Mouse (Mus musculus): Measurements from ENCODE around the gene Adamts4. TPM values are rescaled to one million over a fixed set of nuclear protein-coding genes. Genes with fewer than 3 reads are reported as not detected.

Gene Adamts4
- total RNA-seq (2023) = not detected

GRCm38 (mm10) chr1:171249913-171250600 lies at the start of gene Adamts4:
Gene Adamts4, plus strand, starts transcription at chr1:171250421.

GRCm38 (mm10) chr1:171213801-171214496 lies 36.3 kb upstream of the Adamts4 start, which contains the start of gene Nr1i3:
Gene Nr1i3, plus strand, starts transcription at chr1:171213970.

DNA sequence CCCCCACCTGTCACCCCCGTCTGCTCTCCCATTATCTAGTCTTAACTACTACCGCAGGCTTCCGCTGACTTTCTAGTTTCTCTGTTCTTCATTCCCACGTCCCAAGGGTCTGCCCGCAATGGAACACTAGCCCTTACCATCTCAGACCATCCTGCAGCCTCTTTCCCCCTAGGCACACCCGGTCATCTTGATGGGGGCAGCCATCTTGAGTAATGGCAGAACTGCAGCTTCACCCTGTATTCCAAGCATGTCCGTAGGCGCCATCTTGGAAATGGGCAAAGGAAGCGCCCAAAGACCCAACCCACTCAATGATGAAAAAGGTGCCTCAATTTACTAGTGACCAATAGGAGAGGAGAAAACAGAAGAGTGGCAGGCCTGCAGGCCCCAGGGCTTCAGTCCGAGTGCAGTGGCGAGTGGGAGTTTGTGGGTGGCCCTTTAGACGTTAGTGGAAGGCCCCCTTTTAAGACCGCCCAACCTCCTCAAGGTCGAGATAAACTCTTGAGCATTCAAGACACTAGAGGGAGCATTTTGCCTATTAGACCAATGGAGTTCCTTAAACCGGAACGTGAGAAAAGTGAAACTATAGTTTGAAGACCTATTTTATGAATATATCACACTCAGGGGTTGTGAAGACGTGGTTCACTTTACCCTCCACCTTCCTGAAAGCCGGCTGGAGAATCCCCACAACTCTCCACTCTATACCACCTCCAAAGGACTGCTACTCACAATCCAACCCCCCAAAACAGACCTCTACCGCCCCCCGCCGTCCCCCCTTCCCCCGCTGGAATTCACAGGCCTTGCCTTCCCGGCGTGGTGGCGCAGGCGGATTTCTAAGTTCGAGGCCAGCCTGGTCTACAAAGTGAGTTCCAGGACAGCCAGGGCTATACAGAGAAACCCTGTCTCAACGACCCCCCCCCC lies 27.7 kb upstream of the Adamts4 start, which contains the start of gene Tomm40l:
Gene Tomm40l (minus strand): TSS at position 277 of the 918 bp plus-strand sequence.

GRCm38 (mm10) chr1:171224857-171225256 lies 25.4 kb upstream of the Adamts4 start, which contains the start of gene Apoa2:
Gene Apoa2, plus strand, starts transcription at chr1:171225054.

DNA sequence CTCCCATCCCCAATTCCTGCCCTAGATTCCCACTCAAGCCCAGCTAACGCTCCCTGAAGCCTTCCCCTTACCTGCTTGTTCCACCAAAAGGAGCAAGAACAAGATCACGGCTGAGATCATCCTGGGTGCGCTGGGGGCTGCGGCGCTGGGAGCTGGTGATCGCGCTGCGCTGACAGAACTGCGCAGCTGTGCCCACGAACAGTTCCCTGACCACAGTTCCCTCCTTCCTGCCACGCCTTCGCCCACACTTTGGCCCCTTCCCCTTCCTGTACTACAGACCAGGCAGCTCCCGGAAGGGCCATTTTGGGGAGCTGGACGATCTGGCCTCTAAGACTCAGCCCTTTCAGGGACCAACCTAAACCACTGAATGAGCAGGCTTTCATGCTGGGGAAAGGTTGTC lies 16.1 kb upstream of the Adamts4 start, which contains the start of gene Fcer1g:
Gene Fcer1g (minus strand): TSS at position 240 of the 400 bp plus-strand sequence.

GRCm38 (mm10) chr1:171250680-171251593 lies 716 bp downstream of the Adamts4 start, which contains the start of gene Ndufs2:
Gene Ndufs2, minus strand, starts transcription at chr1:171251388.

GRCm38 (mm10) chr1:171269848-171270572 lies 19.8 kb downstream of the Adamts4 start, which contains the start of gene B4galt3:
Gene B4galt3, plus strand, starts transcription at chr1:171270328.

DNA sequence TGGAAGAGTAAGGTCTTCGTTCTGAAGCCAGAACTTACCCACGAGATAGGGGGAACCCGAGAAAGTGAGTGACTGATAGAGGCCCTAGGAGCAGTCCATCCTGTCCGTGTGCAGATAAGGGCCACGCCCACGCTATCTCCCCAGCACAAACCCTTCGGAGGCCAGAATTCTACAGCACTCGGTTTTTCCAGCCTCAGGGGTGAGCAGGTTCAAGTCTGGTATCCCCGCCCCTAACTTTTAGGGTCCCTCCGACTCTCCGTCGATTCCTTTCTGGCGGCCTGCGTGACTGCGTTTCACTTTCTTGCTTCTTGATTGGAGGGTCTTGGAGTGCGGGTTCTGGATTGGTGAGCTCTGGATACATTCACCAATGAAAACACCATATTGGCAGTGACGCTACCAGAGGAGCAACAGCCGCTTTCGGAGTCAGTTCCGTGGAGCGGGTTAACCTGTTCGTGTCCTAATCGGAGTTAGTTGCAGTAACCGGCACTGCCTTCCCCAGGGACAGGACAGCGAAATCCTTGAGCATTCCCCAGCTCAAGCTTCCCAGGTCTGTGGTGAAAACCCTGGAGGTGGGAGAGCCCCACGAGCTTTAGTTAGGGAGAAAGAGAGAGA lies 30.8 kb downstream of the Adamts4 start, which contains the start of gene Ppox:
Gene Ppox (minus strand): TSS at position 271 of the 612 bp plus-strand sequence.

DNA sequence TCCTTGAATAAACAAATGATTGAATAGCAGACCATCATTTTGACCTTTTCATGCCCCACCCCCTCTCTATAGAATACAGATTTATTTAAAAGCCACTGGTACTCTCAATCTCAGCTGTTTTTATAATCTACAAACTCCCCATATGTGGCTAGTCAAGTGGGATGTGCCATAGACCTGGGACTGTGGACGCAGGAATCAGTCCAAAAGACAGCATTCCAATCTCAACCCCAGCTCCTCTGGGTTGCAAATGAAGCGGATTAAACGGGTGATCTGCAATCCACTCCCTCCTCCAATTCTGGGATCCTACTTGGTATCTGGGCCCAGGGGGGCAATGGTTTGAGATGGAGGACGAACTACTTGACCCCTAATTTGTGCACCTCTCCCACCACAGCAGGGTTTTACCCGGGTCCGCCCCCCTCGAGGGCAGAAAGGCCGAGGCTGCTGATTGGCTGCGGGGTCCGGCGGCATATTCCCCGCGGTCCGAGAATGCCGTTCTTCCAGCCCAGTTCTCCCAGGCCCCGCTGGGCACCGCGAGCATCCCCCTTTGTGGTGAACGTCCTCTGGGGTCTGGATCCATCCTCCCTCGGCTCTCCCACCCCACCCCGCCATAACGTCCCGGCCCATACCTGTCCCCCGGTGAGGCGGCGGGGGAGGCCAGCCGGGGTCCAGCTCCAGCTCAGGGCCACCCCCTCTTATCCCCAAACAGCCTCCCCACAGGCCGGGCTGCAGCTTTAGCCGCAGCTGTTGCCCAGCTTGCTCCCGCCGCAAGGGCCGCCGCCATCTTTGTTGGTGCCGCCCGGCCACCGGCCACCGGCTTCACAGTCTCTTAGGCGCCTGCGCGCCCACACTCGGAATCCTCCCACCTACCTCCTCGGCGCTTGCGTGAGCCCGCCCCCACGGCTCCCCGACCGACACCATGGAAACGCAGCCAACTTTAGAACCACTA lies 37.2 kb downstream of the Adamts4 start, which contains the start of gene Usp21:
Gene Usp21 (minus strand): TSS at position 856 of the 946 bp plus-strand sequence.

GRCm38 (mm10) chr1:171294298-171295062 lies 44.3 kb downstream of the Adamts4 start, which contains the start of gene Ufc1:
Gene Ufc1, minus strand, starts transcription at chr1:171295024.

Other genes starting within 250 kb of the Adamts4 start
- gene Fcgr4, start 231.5 kb upstream of the Adamts4 start, total RNA-seq (2023) = 1 to 10 TPM in 1 of 2 experiments, not detected in 1; 1.2 TPM
- 1 to 10 TPM in 1 of 2 experiments, under 1 TPM in 1; 0.44 to 3.6 TPM for gene Fcgr3, start 185.5 kb upstream of the Adamts4 start, total RNA-seq (2023)
- gene Cfap126, start 136.5 kb upstream of the Adamts4 start, total RNA-seq (2023) = 1 to 10 TPM in 1 of 2 experiments, under 1 TPM in 1; 0.75 to 1.0 TPM
- gene Sdhc, start 99.8 kb upstream of the Adamts4 start, total RNA-seq (2023) = 100 to 1,000 TPM in 1 of 2 experiments, 10 to 100 TPM in 1; 81.8 to 104 TPM
- not detected for gene Mpz, start 99.7 kb upstream of the Adamts4 start, total RNA-seq (2023)
- gene Pcp4l1, start 54.2 kb upstream of the Adamts4 start, total RNA-seq (2023) = not detected
- not detected for gene Nr1i3, start 36.5 kb upstream of the Adamts4 start, total RNA-seq (2023)
- 10 to 100 TPM; 21.2 to 22.8 TPM for gene Tomm40l, start 27.9 kb upstream of the Adamts4 start, total RNA-seq (2023)
- not detected for gene Apoa2, start 25.4 kb upstream of the Adamts4 start, total RNA-seq (2023)
- gene Fcer1g, start 16.1 kb upstream of the Adamts4 start, total RNA-seq (2023) = 1 to 10 TPM; 1.5 to 6.4 TPM
- gene Ndufs2, start 967 bp downstream of the Adamts4 start, total RNA-seq (2023) = 100 to 1,000 TPM; 131 to 140 TPM
- gene B4galt3, start 19.9 kb downstream of the Adamts4 start, total RNA-seq (2023) = 100 to 1,000 TPM in 1 of 2 experiments, 10 to 100 TPM in 1; 96.6 to 105 TPM
- gene Ppox, start 30.8 kb downstream of the Adamts4 start, total RNA-seq (2023) = 10 to 100 TPM; 62.8 to 71.7 TPM
- 10 to 100 TPM; 59.3 to 66.9 TPM for gene Usp21, start 37.6 kb downstream of the Adamts4 start, total RNA-seq (2023)
- gene Ufc1, start 44.6 kb downstream of the Adamts4 start, total RNA-seq (2023) = 10 to 100 TPM; 46.1 to 46.6 TPM
- gene Dedd, start 78.7 kb downstream of the Adamts4 start, total RNA-seq (2023) = 10 to 100 TPM; 40.6 to 43.6 TPM
- 10 to 100 TPM; 29.2 to 29.4 TPM for gene Nit1, start 95.2 kb downstream of the Adamts4 start, total RNA-seq (2023)
- gene Pfdn2, start 95.2 kb downstream of the Adamts4 start, total RNA-seq (2023) = 10 to 100 TPM; 57.3 to 70.0 TPM
- under 1 TPM in 1 of 2 experiments, not detected in 1; 0.70 TPM for gene Klhdc9, start 110.4 kb downstream of the Adamts4 start, total RNA-seq (2023)
- gene Nectin4, start 119.7 kb downstream of the Adamts4 start, total RNA-seq (2023) = under 1 TPM in 1 of 2 experiments, not detected in 1; 0.32 TPM
- gene Arhgap30, start 138.5 kb downstream of the Adamts4 start, total RNA-seq (2023) = 100 to 1,000 TPM; 326 to 330 TPM
- 100 to 1,000 TPM; 190 to 199 TPM for gene Usf1, start 160.9 kb downstream of the Adamts4 start, total RNA-seq (2023)
- 10 to 100 TPM; 13.0 to 13.2 TPM for gene Tstd1, start 168.5 kb downstream of the Adamts4 start, total RNA-seq (2023)
- gene F11r, start 187.1 kb downstream of the Adamts4 start, total RNA-seq (2023) = 1 to 10 TPM in 1 of 2 experiments, under 1 TPM in 1; 0.64 to 1.3 TPM

All from B cell, adult 67 days (primary cell).